Mouse (Mus musculus) urinary bladder, postnatal 25 days (tissue): ENCODE measurements around the gene Ncdn.

Source experiments
- DNase-seq: peaks from one replicate; pipeline ENCODE4 v3.0.0; 2022; ENCODE audit warnings: low spot score

Gene Ncdn

GRCm38 (mm10) chr4:126732111-126732510, 21.1 kb downstream of the Ncdn start:
- no peak for DNase-seq

GRCm38 (mm10) chr4:126707439-126707826, 45.8 kb downstream of the Ncdn start:
- DNase-seq: no peak

GRCm38 (mm10) chr4:126706630-126707438, 46.4 kb downstream of the Ncdn start:
- DNase-seq: no peak

- no peak for DNase-seq
These were observed 56.3 kb downstream of the Ncdn start for GRCm38 (mm10) chr4:126696908-126697307.
